ENCODE assay signal across 12 mouse cellular contexts in the genomic region with DNA sequence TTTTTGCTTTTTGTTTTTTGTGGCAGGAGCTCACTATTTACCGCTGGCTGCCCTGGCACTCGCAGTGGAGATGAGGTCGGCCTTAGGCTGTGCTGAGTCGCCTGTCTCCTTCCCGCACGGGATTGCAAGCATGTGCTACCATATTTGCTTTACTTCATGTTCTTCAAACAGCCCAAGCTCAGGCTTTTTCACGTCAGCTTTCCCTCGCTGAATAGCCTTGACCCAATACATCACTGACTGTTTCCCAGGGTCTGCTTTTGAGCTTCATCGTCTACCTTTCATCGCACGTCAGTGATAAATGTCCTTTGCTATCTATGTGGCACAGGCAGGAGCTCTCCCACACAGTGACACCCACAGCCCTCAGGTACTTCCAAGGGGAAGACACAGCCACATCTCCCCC.
"Had no signal": no experiment of that assay in that cellular context is flagged by ENCODE, and none has a peak within 500 bp of the region (broad histone marks: within the 10 kb centered on the region; RNA-seq: fewer than 3 reads in every experiment).

No protein-coding gene starts in this region.

- DNase-seq: cerebellum, postnatal 10 days; cerebellum, postnatal 14 days; cerebellum, postnatal 25 days; cerebellum, postnatal 36 days; embryo, embryonic 11 days; forebrain, postnatal 0 days; gastrocnemius, adult 2 months; gastrocnemius, postnatal 10 days; gastrocnemius, postnatal 14 days; gastrocnemius, postnatal 25 days; gastrocnemius, postnatal 36 days; heart, adult 2 months had no signal
